Mouse (Mus musculus) heart, adult 2 months (tissue): Measurements from ENCODE around the gene Cep135.

Experiments
- CTCF ChIP-seq: fragments of 200-600 bp; IDR thresholded peaks from 2 replicates; pipeline ENCODE4 v1.8.1; 2022; ENCODE audit warnings: antibody characterized with exemption, mild to moderate bottlenecking, moderate library complexity
- EP300 ChIP-seq: fragments of 200-500 bp; IDR thresholded peaks from 2 replicates; pipeline ENCODE4 v1.6.1; 2011; ENCODE audit warnings: low read depth, low read length, control low read depth; ENCODE audit not compliant: insufficient read depth
- POLR2A ChIP-seq: fragments of 200-500 bp; IDR thresholded peaks from 2 replicates; pipeline ENCODE4 v1.6.1; 2011; ENCODE audit warnings: mild to moderate bottlenecking, low read depth, low read length, control low read depth; ENCODE audit not compliant: insufficient read depth

DNA sequence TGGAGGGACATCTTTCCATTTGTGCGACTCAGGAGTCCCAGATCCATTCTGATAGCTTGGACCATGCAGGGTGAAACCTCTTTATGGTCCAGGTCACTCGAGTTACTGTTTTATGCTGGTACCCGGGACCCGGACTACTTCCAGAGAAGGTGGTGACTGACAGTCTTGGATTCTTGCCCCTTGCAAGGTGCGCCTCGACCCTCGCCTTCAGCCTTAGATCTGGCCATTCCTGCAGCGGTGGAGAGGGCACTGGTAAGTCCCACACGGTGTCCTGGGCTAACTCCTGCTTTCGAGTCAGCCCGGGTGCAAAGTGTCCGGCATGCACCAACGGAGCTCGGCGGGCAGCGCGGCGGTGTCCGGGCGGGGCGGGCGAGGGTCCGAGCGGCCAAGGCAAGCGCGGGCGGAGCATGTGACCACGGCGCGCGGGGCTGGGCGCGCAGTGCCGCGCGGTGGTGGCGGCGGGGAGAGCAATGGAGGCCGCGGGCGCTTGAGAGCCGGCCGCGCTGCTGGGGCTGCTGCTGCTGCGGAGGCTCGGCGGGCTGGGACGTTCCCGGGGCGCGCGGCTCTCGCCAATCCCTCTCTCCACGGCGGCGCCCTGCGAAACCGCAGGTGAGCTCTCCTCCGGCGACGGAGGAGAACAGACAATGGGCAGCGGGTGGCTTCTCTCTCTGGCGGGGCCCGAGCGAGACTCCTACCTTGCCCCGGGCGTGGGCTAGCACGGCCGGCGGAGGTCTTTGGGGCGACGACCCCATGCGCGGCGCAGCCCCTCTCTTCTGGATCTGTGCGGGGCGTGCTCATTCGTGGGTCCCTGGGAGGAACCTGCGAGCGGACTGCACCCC is 69.0 kb downstream of the Cep135 start:
- TF ChIP-seq POLR2A (no peak), CTCF (peak; percentile 51), EP300 (no peak)
